Mouse (Mus musculus) CD4-positive naive resting alpha-beta T cell, adult 57 days (primary cell): ENCODE measurements around the gene Hbb-bh1. TPM values are rescaled to one million over a fixed set of nuclear protein-coding genes. Genes with fewer than 3 reads are reported as not detected.

ENCODE experiments used
- total RNA-seq: library from RNA; stranded (reverse); gene quantifications from one replicate; pipeline ENCODE4 v1.2.4, GENCODE M21; 2023

Gene Hbb-bh1
- not detected for total RNA-seq

DNA sequence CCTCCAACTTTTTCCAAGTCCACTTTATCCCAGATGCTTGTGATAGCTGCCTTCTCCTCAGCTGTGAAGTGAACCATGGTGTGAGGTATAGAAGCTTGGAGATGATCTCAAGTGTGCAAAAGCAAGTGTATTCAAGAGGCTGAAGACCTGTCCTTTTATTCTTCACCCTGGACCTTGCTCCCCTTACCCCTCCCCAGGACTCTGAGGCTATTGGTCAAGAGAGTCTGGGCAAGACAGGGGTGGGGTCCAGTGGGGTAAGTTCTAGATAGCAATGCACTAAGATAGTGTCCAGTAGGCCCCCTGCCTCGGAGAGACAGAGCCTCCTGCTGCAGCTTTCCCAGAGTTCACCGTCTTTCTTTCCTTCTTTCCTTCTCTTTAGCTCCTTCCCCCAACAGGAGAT is at the start of gene Hbb-bh1:
TSS of gene Hbb-bh1 (minus strand) at position 131 of the 400 bp plus-strand sequence.

DNA sequence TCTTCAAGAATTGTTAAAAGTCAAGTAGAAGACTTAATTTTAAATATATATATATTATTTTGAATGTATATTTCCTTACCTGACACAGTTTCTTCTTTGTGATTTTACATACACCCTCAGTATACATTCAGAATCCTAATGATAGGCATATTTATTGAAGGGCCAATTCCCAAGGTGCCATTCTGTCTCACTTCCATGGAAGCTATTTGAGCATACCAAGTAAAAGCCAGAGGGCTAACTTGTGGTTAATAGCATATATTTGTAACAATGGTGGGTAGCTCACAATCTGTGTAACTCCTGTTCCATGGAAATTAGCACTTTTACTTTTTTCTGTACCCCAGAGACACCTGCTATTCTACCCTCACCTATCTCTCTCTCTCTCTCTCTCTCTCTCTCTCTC is 43.2 kb upstream of the Hbb-bh1 start, which contains the start of gene Olfr66:
TSS of gene Olfr66 (minus strand) at position 101 of the 400 bp plus-strand sequence.

DNA sequence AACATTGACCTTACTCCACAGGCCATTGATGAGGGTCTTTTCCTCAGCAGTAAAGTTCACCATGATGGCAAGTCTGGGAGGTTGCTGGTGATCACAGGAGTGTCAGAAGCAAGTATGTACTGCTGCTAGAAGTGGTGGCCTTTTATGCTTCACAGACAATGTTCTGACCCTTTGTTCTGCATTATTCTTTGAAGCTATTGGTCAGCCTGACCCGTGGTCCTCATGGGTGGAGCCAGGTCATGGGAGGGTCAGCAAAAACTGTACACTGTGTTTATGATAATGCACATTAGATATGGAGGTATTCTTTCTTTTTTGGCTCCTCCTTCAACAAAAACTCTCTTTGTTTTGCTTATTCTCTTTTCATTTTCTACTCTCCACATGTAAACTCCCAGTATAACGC is 10.1 kb upstream of the Hbb-bh1 start, which contains the start of gene Hbb-y:
TSS of gene Hbb-y (minus strand) at position 127 of the 400 bp plus-strand sequence.

DNA sequence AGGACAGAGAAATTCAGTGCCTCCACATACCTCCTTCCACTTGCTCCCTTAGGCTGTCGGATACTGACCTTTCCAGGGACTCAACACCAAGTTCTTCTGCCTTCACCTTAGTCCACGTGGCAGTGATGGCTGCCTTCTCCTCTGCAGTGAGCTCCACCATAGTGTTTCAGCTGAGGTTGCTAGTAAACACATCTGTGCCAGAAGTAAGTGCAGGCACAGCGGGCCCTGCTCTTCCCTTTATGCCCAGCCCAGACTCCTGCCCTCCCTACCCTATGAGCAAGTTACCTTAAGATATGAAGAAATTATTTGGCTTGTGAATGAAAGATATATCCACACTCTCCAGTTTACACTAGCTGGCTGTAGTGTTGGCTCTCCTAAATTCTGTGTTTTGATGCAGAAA is 2.7 kb downstream of the Hbb-bh1 start, which contains the start of gene Hbb-bh2:
TSS of gene Hbb-bh2 (minus strand) at position 253 of the 400 bp plus-strand sequence.

DNA sequence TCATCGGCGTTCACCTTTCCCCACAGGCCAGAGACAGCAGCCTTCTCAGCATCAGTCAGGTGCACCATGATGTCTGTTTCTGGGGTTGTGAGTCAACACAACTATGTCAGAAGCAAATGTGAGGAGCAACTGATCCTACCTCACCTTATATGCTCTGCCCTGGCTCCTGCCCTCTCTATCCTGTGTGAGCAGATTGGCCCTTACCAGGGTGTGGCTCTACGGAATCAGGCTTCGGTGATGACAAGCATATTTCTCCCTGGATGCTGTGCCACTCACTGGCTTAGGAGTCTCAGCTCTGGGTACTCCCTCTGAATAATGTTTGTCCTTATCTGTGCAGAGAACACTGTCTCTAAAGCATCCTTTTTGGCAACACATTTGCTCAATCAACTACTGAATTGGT is 15.2 kb downstream of the Hbb-bh1 start, which contains the start of gene Hbb-bs:
TSS of gene Hbb-bs (minus strand) at position 289 of the 400 bp plus-strand sequence.

DNA sequence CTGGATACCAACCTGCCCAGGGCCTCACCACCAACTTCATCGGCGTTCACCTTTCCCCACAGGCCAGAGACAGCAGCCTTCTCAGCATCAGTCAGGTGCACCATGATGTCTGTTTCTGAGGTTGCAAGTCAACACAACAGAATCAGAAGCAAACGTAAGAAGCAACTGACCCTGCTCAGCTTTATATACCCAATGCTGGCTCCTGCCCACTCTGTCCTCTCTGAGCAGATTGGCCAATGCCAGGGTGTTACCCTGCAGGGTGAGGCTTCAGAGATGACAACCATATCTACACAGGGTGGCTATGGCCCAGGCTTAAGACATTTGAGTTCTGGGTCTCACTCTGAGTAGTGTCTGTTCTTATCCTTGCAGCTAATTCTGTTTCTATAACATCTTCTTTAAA is 29.2 kb downstream of the Hbb-bh1 start, which contains the start of gene Hbb-bt:
TSS of gene Hbb-bt (minus strand) at position 231 of the 400 bp plus-strand sequence.

DNA sequence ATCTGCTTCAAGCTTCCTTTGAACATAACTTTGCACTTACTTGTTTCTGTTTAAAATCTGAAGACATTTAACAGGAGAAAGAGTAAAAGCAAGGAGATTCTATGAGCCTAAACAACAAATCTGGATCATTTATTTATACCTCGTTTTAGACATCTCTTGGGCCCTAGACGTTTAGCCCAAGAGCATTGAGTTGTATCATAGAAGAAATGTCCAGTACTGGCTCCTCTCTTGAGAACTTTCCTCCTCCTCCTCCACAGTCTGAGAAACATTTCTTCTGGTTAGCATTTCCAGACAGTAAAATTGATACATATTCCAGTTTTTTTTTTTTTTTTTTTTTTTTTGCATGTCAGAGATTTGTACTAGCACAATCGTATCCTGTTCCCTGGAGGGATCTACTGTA is 51.2 kb downstream of the Hbb-bh1 start, which contains the start of gene Olfr67:
TSS of gene Olfr67 (minus strand) at position 101 of the 400 bp plus-strand sequence.

Other genes starting within 250 kb of the Hbb-bh1 start
- not detected for gene Olfr619, start 242.6 kb downstream of the Hbb-bh1 start, total RNA-seq
- not detected for gene Olfr620, start 230.6 kb downstream of the Hbb-bh1 start, total RNA-seq
- not detected for gene Olfr622, start 200.5 kb downstream of the Hbb-bh1 start, total RNA-seq
- not detected for gene Olfr623, start 179.5 kb downstream of the Hbb-bh1 start, total RNA-seq
- not detected for gene Olfr624, start 172.0 kb downstream of the Hbb-bh1 start, total RNA-seq
- not detected for gene Olfr625-ps1, start 160.4 kb downstream of the Hbb-bh1 start, total RNA-seq
- not detected for gene Olfr243, start 128.5 kb downstream of the Hbb-bh1 start, total RNA-seq
- not detected for gene Olfr628, start 112.8 kb downstream of the Hbb-bh1 start, total RNA-seq
- gene Olfr629, start 98.2 kb downstream of the Hbb-bh1 start, total RNA-seq = not detected
- not detected for gene Olfr630, start 85.8 kb downstream of the Hbb-bh1 start, total RNA-seq
- gene Olfr69, start 71.6 kb downstream of the Hbb-bh1 start, total RNA-seq = not detected
- gene Olfr68, start 63.5 kb downstream of the Hbb-bh1 start, total RNA-seq = not detected
- gene Olfr67, start 51.3 kb downstream of the Hbb-bh1 start, total RNA-seq = not detected
- gene Hbb-bt, start 29.2 kb downstream of the Hbb-bh1 start, total RNA-seq = 115 TPM
- gene Hbb-bs, start 15.1 kb downstream of the Hbb-bh1 start, total RNA-seq = 842 TPM
- not detected for gene Hbb-bh2, start 2.6 kb downstream of the Hbb-bh1 start, total RNA-seq
- not detected for gene Hbb-y, start 10.1 kb upstream of the Hbb-bh1 start, total RNA-seq
- not detected for gene Olfr66, start 43.1 kb upstream of the Hbb-bh1 start, total RNA-seq
- gene Olfr64, start 51.3 kb upstream of the Hbb-bh1 start, total RNA-seq = not detected
- gene Olfr65, start 60.3 kb upstream of the Hbb-bh1 start, total RNA-seq = not detected
- gene Olfr631, start 85.7 kb upstream of the Hbb-bh1 start, total RNA-seq = not detected
- not detected for gene Olfr632, start 91.2 kb upstream of the Hbb-bh1 start, total RNA-seq
- gene Olfr633, start 101.3 kb upstream of the Hbb-bh1 start, total RNA-seq = not detected
- not detected for gene Olfr635, start 128.0 kb upstream of the Hbb-bh1 start, total RNA-seq
- not detected for gene Olfr638, start 155.6 kb upstream of the Hbb-bh1 start, total RNA-seq
- 0.21 TPM for gene Olfr639, start 174.1 kb upstream of the Hbb-bh1 start, total RNA-seq
- not detected for gene Olfr640, start 182.4 kb upstream of the Hbb-bh1 start, total RNA-seq
- not detected for gene Olfr641, start 192.3 kb upstream of the Hbb-bh1 start, total RNA-seq
- not detected for gene Olfr642, start 209.5 kb upstream of the Hbb-bh1 start, total RNA-seq
- not detected for gene 4930516K23Rik, start 218.3 kb upstream of the Hbb-bh1 start, total RNA-seq
- not detected for gene Olfr644, start 228.7 kb upstream of the Hbb-bh1 start, total RNA-seq
- not detected for gene Olfr645, start 242.3 kb upstream of the Hbb-bh1 start, total RNA-seq